Mouse (Mus musculus): ENCODE measurements around the gene Sec23ip. TPM values are rescaled to one million over a fixed set of nuclear protein-coding genes. Genes with fewer than 3 reads are reported as not detected.
A peak's percentile ranks its signal among the peaks of the same experiment; 100 is the strongest.

Sec23ip gene
- total and polyA plus RNA-seq, 2 experiments from 2014 or later, result 10.6 to 20.2 TPM

- ATAC-seq (ENCODE audit: insufficient read depth, low read depth) (no peak; the same call in 1 of the 2 replicates), DNase-seq (ENCODE audit: low spot score) (no peak)
- TF ChIP-seq CTCF (IDR thresholded peaks at IDR 0.05; ENCODE audit: low read depth) (no peak), EP300 (IDR thresholded peaks at IDR 0.05; ENCODE audit: low read depth) (no peak)
- Histone ChIP-seq H3K4me3 (ENCODE audit: low read depth, low read length) (no peak overlapping the region), H3K9me3 (replicated peaks; ENCODE audit: control insufficient read depth, low read length) (no peaks in the 10 kb centered on the region), H3K27ac (ENCODE audit: low read depth) (peak overlapping the region; percentile 31), H3K4me2 (ENCODE audit: low read depth, low read length) (no peak overlapping the region), H3K36me3 (replicated peaks; ENCODE audit: control insufficient read depth, insufficient read depth, low read length) (peaks cover 33% of the 10 kb centered on the region), H3K4me1 (ENCODE audit: control insufficient read depth, insufficient read depth) (peaks cover 13% of the 10 kb centered on the region; the same call in 1 of the 2 replicates), H3K27me3 (ENCODE audit: control insufficient read depth, insufficient read depth, low read length) (no peaks in the 10 kb centered on the region), H3K9ac (replicated peaks; ENCODE audit: low read depth, low read length) (no peak overlapping the region)
- 68% methylated on average over 9 of the region's 9 CpGs for WGBS
These were observed 19.6 kb upstream of the Sec23ip start for GRCm38 (mm10) chr7:128725189-128725588.

- Histone ChIP-seq H3K4me3 (ENCODE audit: low read depth, low read length) (no peak overlapping the region), H3K27ac (ENCODE audit: low read depth) (no peak overlapping the region), H3K9ac (replicated peaks; ENCODE audit: low read depth, low read length) (no peak overlapping the region), H3K4me1 (ENCODE audit: control insufficient read depth, insufficient read depth) (peaks cover 20% of the 10 kb centered on the region), H3K4me2 (ENCODE audit: low read depth, low read length) (no peak overlapping the region), H3K9me3 (replicated peaks; ENCODE audit: control insufficient read depth, low read length) (no peaks in the 10 kb centered on the region), H3K27me3 (ENCODE audit: control insufficient read depth, insufficient read depth, low read length) (no peaks in the 10 kb centered on the region), H3K36me3 (replicated peaks; ENCODE audit: control insufficient read depth, insufficient read depth, low read length) (peaks cover 19% of the 10 kb centered on the region)
- no peak for ATAC-seq (ENCODE audit: insufficient read depth, low read depth)
- TF ChIP-seq CTCF (IDR thresholded peaks at IDR 0.05; ENCODE audit: low read depth) (no peak), EP300 (IDR thresholded peaks at IDR 0.05; ENCODE audit: low read depth) (no peak)
- no peak for DNase-seq (ENCODE audit: low spot score)
- WGBS, result 84% methylated on average over 10 of the region's 10 CpGs
These were observed 17.7 kb upstream of the Sec23ip start for GRCm38 (mm10) chr7:128726999-128727398.

DNA sequence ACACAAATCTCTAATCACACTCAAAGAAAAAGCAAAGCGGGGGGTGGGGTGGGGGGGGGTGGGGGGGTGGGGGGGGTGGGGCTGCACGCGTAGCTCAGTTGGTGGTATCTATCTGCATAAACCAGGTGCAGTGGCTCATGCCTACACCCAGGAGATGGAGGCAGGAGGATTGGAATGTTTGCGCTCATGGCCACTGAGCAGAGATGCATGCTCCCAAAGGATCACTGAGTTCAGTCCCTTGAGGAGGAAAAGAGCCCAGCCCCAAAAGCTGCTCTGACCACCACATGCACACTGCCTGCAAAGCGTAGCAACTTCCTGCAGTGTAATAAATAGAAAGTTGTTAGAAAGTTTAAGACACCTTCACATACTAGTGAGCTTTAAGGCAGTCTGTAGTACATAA, 17.0 kb upstream of the Sec23ip start:
- Histone ChIP-seq H3K4me3 (ENCODE audit: low read depth, low read length) (no peak overlapping the region), H3K27me3 (ENCODE audit: control insufficient read depth, insufficient read depth, low read length) (no peaks in the 10 kb centered on the region), H3K36me3 (replicated peaks; ENCODE audit: control insufficient read depth, insufficient read depth, low read length) (peaks cover 13% of the 10 kb centered on the region), H3K27ac (ENCODE audit: low read depth) (no peak overlapping the region), H3K4me1 (ENCODE audit: control insufficient read depth, insufficient read depth) (peaks cover 20% of the 10 kb centered on the region), H3K9me3 (replicated peaks; ENCODE audit: control insufficient read depth, low read length) (no peaks in the 10 kb centered on the region), H3K9ac (replicated peaks; ENCODE audit: low read depth, low read length) (no peak overlapping the region), H3K4me2 (ENCODE audit: low read depth, low read length) (no peak overlapping the region)
- TF ChIP-seq EP300 (IDR thresholded peaks at IDR 0.05; ENCODE audit: low read depth) (no peak), CTCF (IDR thresholded peaks at IDR 0.05; ENCODE audit: low read depth) (no peak)
- DNase-seq (ENCODE audit: low spot score) (no peak), ATAC-seq (ENCODE audit: insufficient read depth, low read depth) (no peak)
- WGBS, result 67% methylated on average over 5 of the region's 5 CpGs

DNA sequence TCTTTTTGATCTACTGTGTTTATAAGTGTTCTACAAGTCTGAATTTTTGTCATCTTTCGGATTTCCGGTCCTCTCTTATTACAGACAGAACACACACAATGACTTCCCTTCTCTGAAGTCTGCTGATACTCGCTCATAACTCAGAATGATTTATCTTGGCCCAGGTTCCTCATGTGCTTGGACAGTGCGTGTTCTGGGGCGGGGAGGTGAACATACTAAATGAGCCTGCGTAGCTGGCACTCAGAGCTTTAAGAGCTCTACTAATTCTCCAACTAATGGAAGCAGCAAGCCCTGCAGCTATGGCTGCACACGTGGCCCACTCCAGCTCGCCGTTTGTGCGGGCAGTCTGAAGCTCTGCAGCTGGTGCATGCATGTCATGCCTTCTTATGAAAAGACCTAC, 16.0 kb upstream of the Sec23ip start:
- H3K4me2 ChIP-seq (ENCODE audit: low read depth, low read length), result no peak overlapping the region
- H3K4me1 ChIP-seq (ENCODE audit: control insufficient read depth, insufficient read depth), result peaks cover 20% of the 10 kb centered on the region
- TF ChIP-seq CTCF (IDR thresholded peaks at IDR 0.05; ENCODE audit: low read depth) (no peak), EP300 (IDR thresholded peaks at IDR 0.05; ENCODE audit: low read depth) (no peak)
- H3K4me3 ChIP-seq (ENCODE audit: low read depth, low read length), result no peak overlapping the region
- ATAC-seq (ENCODE audit: insufficient read depth, low read depth) (no peak), DNase-seq (ENCODE audit: low spot score) (peak; percentile 38)
- H3K9ac ChIP-seq (replicated peaks; ENCODE audit: low read depth, low read length), result no peak overlapping the region
- H3K27me3 ChIP-seq (ENCODE audit: control insufficient read depth, insufficient read depth, low read length), result no peaks in the 10 kb centered on the region
- peak overlapping the region; percentile 47; the same call in 1 of the 2 replicates for H3K27ac ChIP-seq (ENCODE audit: low read depth)
- no peaks in the 10 kb centered on the region for H3K9me3 ChIP-seq (replicated peaks; ENCODE audit: control insufficient read depth, low read length)
- WGBS, result 63% methylated on average over 10 of the region's 10 CpGs
- peaks cover 5% of the 10 kb centered on the region; the same call in 1 of the 2 replicates for H3K36me3 ChIP-seq (replicated peaks; ENCODE audit: control insufficient read depth, insufficient read depth, low read length)

- no peaks in the 10 kb centered on the region for H3K27me3 ChIP-seq (ENCODE audit: control insufficient read depth, insufficient read depth, low read length)
- no peaks in the 10 kb centered on the region for H3K9me3 ChIP-seq (replicated peaks; ENCODE audit: control insufficient read depth, low read length)
- ATAC-seq (ENCODE audit: insufficient read depth, low read depth) (no peak), DNase-seq (ENCODE audit: low spot score) (no peak)
- H3K4me2 ChIP-seq (ENCODE audit: low read depth, low read length), result no peak overlapping the region
- 24% methylated on average over 2 of the region's 2 CpGs for WGBS
- H3K36me3 ChIP-seq (replicated peaks; ENCODE audit: control insufficient read depth, insufficient read depth, low read length), result 0 out of 2 replicates have a peak, but pooled peaks cover 5% of the 10 kb centered on the region
- no peak overlapping the region for H3K9ac ChIP-seq (replicated peaks; ENCODE audit: low read depth, low read length)
- no peak for TF ChIP-seq CTCF (IDR thresholded peaks at IDR 0.05; ENCODE audit: low read depth)
- no peak for TF ChIP-seq EP300 (IDR thresholded peaks at IDR 0.05; ENCODE audit: low read depth)
- H3K4me1 ChIP-seq (ENCODE audit: control insufficient read depth, insufficient read depth), result peaks cover 14% of the 10 kb centered on the region
- H3K27ac ChIP-seq (ENCODE audit: low read depth), result peak overlapping the region; percentile 23; the same call in 1 of the 2 replicates
- no peak overlapping the region for H3K4me3 ChIP-seq (ENCODE audit: low read depth, low read length)
These were observed 13.2 kb upstream of the Sec23ip start for GRCm38 (mm10) chr7:128731585-128731984.

DNA sequence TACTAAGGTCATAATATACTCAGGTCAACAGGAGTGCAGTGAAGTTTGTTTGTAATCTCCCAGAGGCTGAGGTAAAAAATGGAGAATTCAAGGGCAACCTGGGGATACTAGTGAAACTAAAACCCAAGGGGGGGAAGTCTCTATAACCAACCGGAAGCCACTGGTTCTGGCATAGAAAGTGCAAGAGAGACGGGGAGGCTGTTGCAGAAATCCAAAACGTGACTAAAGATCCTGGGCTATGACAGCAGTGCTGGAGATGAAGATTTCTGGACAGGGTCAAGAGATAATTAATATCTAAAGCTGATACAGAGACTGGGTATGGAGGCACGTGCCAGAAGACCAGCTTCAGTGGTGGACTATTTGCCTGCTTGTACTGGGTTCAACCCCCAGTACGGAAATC, 6.7 kb upstream of the Sec23ip start:
- no peak overlapping the region for H3K9ac ChIP-seq (replicated peaks; ENCODE audit: low read depth, low read length)
- H3K4me2 ChIP-seq (ENCODE audit: low read depth, low read length), result peak overlapping the region; percentile 87
- TF ChIP-seq CTCF (IDR thresholded peaks at IDR 0.05; ENCODE audit: low read depth) (no peak), EP300 (IDR thresholded peaks at IDR 0.05; ENCODE audit: low read depth) (no peak)
- H3K36me3 ChIP-seq (replicated peaks; ENCODE audit: control insufficient read depth, insufficient read depth, low read length), result 0 out of 2 replicates have a peak, but pooled peaks cover 5% of the 10 kb centered on the region
- peak overlapping the region; percentile 92; the same call in 1 of the 2 replicates for H3K4me3 ChIP-seq (ENCODE audit: low read depth, low read length)
- peaks cover 25% of the 10 kb centered on the region for H3K4me1 ChIP-seq (ENCODE audit: control insufficient read depth, insufficient read depth)
- ATAC-seq (ENCODE audit: insufficient read depth, low read depth) (no peak), DNase-seq (ENCODE audit: low spot score) (no peak)
- H3K27me3 ChIP-seq (ENCODE audit: control insufficient read depth, insufficient read depth, low read length), result peaks cover 5% of the 10 kb centered on the region; the same call in 1 of the 2 replicates
- no peaks in the 10 kb centered on the region for H3K9me3 ChIP-seq (replicated peaks; ENCODE audit: control insufficient read depth, low read length)
- WGBS, result 44% methylated on average over 5 of the region's 5 CpGs
- no peak overlapping the region for H3K27ac ChIP-seq (ENCODE audit: low read depth)
